Mouse (Mus musculus) cerebellum, postnatal 4 days (tissue): ENCODE measurements at regions not wholly inside any gene's neighbourhood (a gene's known extent, or its start where the extent isn't known, plus 50 kb on each side); places are given as distances from the start of the nearest gene placed in this dataset.
"Not testable (repeated sequence)": the region's sequence is repeated elsewhere in the genome, so short reads cannot be mapped to it uniquely, and the experiment has no call there.

Experiments used
- DNase-seq, 2 experiments: peaks; one replicate each; pipeline ENCODE4 v3.0.0; 2022; ENCODE audit warnings: low spot score in 2 of 2, mixed read lengths in 1 of 2

GRCm38 (mm10) chr12:77588297-77588696 is 350.4 kb downstream of the Fut8 start:
- DNase-seq = no peak

- DNase-seq = no peak
These were observed 351.5 kb downstream of the Fut8 start for GRCm38 (mm10) chr12:77589416-77589815.

- no peak for DNase-seq
These were observed 356.2 kb downstream of the Fut8 start for GRCm38 (mm10) chr12:77594092-77594491.

GRCm38 (mm10) chr12:77594657-77595056 is 356.7 kb downstream of the Fut8 start:
- DNase-seq = no peak

GRCm38 (mm10) chr12:77595821-77596220 is 357.9 kb downstream of the Fut8 start:
- peak in 1 of 2 experiments; percentile 29 for DNase-seq

GRCm38 (mm10) chr12:77596676-77597075 is 358.8 kb downstream of the Fut8 start:
- DNase-seq = no peak

- DNase-seq = peak in 1 of 2 experiments; percentile 36
These were observed 359.9 kb downstream of the Fut8 start for GRCm38 (mm10) chr12:77597627-77598333.

GRCm38 (mm10) chr12:77598334-77598715 is 360.4 kb downstream of the Fut8 start:
- DNase-seq = no peak

- peak in 1 of 2 experiments; percentile 30 for DNase-seq
These were observed 361.5 kb downstream of the Fut8 start for GRCm38 (mm10) chr12:77599391-77599790.

GRCm38 (mm10) chr12:77603832-77604501 is 366.0 kb downstream of the Fut8 start:
- no peak for DNase-seq

GRCm38 (mm10) chr12:77617552-77617951 is 379.6 kb downstream of the Fut8 start:
- DNase-seq = no peak

GRCm38 (mm10) chr12:77622243-77622642 is 384.3 kb downstream of the Fut8 start:
- DNase-seq = no peak

GRCm38 (mm10) chr12:77624323-77624722 is 386.4 kb downstream of the Fut8 start:
- not testable (repeated sequence) for DNase-seq

- DNase-seq = no peak
These were observed 390.5 kb downstream of the Fut8 start for GRCm38 (mm10) chr12:77628358-77628850.

GRCm38 (mm10) chr12:77633981-77634650 is 396.2 kb downstream of the Fut8 start:
- DNase-seq = no peak

- DNase-seq = peak in 1 of 2 experiments; percentile 56
These were observed 400.3 kb downstream of the Fut8 start for GRCm38 (mm10) chr12:77638266-77638665.

GRCm38 (mm10) chr12:77642336-77642735 is 404.4 kb downstream of the Fut8 start:
- DNase-seq = no peak

- no peak for DNase-seq
These were observed 409.9 kb downstream of the Fut8 start for GRCm38 (mm10) chr12:77647841-77648240.

GRCm38 (mm10) chr12:77654282-77654681 is 416.4 kb downstream of the Fut8 start:
- DNase-seq = no peak

GRCm38 (mm10) chr12:77657060-77657459 is 419.1 kb downstream of the Fut8 start:
- no peak for DNase-seq

- no peak for DNase-seq
These were observed 420.0 kb downstream of the Fut8 start for GRCm38 (mm10) chr12:77657878-77658277.

- no peak for DNase-seq
These were observed 425.3 kb downstream of the Fut8 start for GRCm38 (mm10) chr12:77663180-77663579.
